Mouse (Mus musculus) kidney, embryonic 15.5 days (tissue): ENCODE results near the gene Arl14. TPM values are rescaled to one million over a fixed set of nuclear protein-coding genes. Genes with fewer than 3 reads are reported as not detected.

Experiments
- ATAC-seq: fragments of 200-750 bp; cut with Nextera tagmentation; replicated peaks from 2 replicates; pipeline ENCODE4 v1.8.0; 2017; ENCODE audit warnings: moderate TSS enrichment; ENCODE audit not compliant: low FRiP score
- H3K27ac ChIP-seq: fragments of 300-500 bp; sonication (generic); 2 replicates; pipeline ENCODE4 v1.5.1; 2015; ENCODE audit warnings: mild to moderate bottlenecking, inconsistent platforms
- H3K27me3 ChIP-seq: fragments of 300-500 bp; sonication (generic); 2 replicates; pipeline ENCODE4 v1.6.1; 2015; ENCODE audit warnings: inconsistent platforms
- H3K36me3 ChIP-seq: fragments of 300-500 bp; sonication (generic); 2 replicates; pipeline ENCODE4 v1.6.1; 2015; ENCODE audit warnings: inconsistent platforms
- H3K4me1 ChIP-seq: fragments of 300-500 bp; sonication (generic); 2 replicates; pipeline ENCODE4 v1.6.1; 2015; ENCODE audit warnings: inconsistent platforms
- H3K4me2 ChIP-seq: fragments of 300-500 bp; sonication (generic); 2 replicates; pipeline ENCODE4 v1.6.1; 2015; ENCODE audit warnings: moderate library complexity, mild to moderate bottlenecking, inconsistent platforms
- H3K4me3 ChIP-seq: fragments of 300-500 bp; sonication (generic); replicated peaks from 2 replicates; pipeline ENCODE4 v1.5.1; 2015; ENCODE audit warnings: mild to moderate bottlenecking, inconsistent platforms
- H3K9ac ChIP-seq: fragments of 300-500 bp; sonication (generic); 2 replicates; pipeline ENCODE4 v1.6.1; 2015; ENCODE audit warnings: mild to moderate bottlenecking, inconsistent platforms
- H3K9me3 ChIP-seq: fragments of 300-500 bp; sonication (generic); replicated peaks from 2 replicates; pipeline ENCODE4 v1.6.1; 2016; ENCODE audit warnings: inconsistent platforms
- WGBS: fragments of 180-500 bp; shearing (Covaris S2); methylation state at CpG from one replicate; pipeline ENCODE4 v1.1.7; 2015; ENCODE audit warnings: mixed read lengths; 5-methylcytosine and 5-hydroxymethylcytosine counted together
- polyA plus RNA-seq: library from polyadenylated mRNA; unstranded; fragments of >200 nt; fragmentation: Nextera tagmentation; extraction: Ambion mirVana; gene quantifications from 2 replicates; pipeline ENCODE4 v1.2.1, GENCODE M21; 2015

Arl14 gene
- polyA plus RNA-seq, 1 experiment from 2014 or later: 0.26 TPM

- Histone ChIP-seq H3K4me2 (no peak overlapping the region), H3K4me3 (no peak overlapping the region), H3K9ac (no peak overlapping the region), H3K36me3 (no peaks in the 10 kb centered on the region), H3K27ac (no peak overlapping the region), H3K9me3 (no peaks in the 10 kb centered on the region), H3K4me1 (peaks cover 8% of the 10 kb centered on the region), H3K27me3 (no peaks in the 10 kb centered on the region)
- peak; percentile 62; the same call in 1 of the 2 replicates for ATAC-seq
- 24% methylated on average over 8 of the region's 8 CpGs for WGBS
Measured at GRCm38 (mm10) chr3:69195251-69195650, 27.0 kb upstream of the Arl14 start.

GRCm38 (mm10) chr3:69198098-69198497, 24.1 kb upstream of the Arl14 start:
- no peak overlapping the region for H3K4me2 ChIP-seq
- H3K36me3 ChIP-seq: no peaks in the 10 kb centered on the region
- 57% methylated on average over 2 of the region's 2 CpGs for WGBS
- no peaks in the 10 kb centered on the region for H3K27me3 ChIP-seq
- H3K27ac ChIP-seq: no peak overlapping the region
- no peak overlapping the region for H3K9ac ChIP-seq
- H3K4me1 ChIP-seq: peaks cover 8% of the 10 kb centered on the region
- ATAC-seq: no peak
- no peaks in the 10 kb centered on the region for H3K9me3 ChIP-seq
- H3K4me3 ChIP-seq: no peak overlapping the region

DNA sequence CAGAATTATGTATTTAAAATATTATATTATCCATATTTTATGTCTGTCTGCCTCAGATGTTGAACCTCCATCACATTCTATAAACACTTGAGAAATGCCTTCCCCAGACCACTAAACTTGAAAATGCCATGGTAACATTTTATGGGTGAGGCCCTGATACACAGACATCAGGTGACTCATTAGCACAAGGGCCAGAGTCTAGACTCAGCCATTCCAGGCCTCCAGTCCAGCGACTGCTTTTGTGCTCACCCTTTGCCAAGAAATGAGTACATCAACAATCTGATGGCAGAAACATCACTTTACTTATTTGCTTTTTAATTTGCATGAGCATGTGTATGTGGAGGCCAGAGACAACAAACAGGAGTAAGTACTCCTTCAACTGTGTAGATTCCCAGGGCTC, 22.0 kb upstream of the Arl14 start:
- no peak overlapping the region for H3K9ac ChIP-seq
- 77% methylated on average over 1 of the region's 1 CpGs for WGBS
- no peak overlapping the region for H3K27ac ChIP-seq
- no peak overlapping the region for H3K4me3 ChIP-seq
- no peaks in the 10 kb centered on the region for H3K36me3 ChIP-seq
- no peak for ATAC-seq
- no peak overlapping the region for H3K4me2 ChIP-seq
- peaks cover 2% of the 10 kb centered on the region for H3K4me1 ChIP-seq
- no peaks in the 10 kb centered on the region for H3K27me3 ChIP-seq
- H3K9me3 ChIP-seq: no peaks in the 10 kb centered on the region

- no peak for ATAC-seq
- Histone ChIP-seq H3K9me3 (no peaks in the 10 kb centered on the region), H3K4me1 (peaks cover 8% of the 10 kb centered on the region), H3K27ac (no peak overlapping the region), H3K27me3 (no peaks in the 10 kb centered on the region), H3K9ac (no peak overlapping the region), H3K4me2 (no peak overlapping the region), H3K36me3 (no peaks in the 10 kb centered on the region), H3K4me3 (no peak overlapping the region)
- 70% methylated on average over 2 of the region's 2 CpGs for WGBS
Measured at GRCm38 (mm10) chr3:69201206-69201605, 21.0 kb upstream of the Arl14 start.

DNA sequence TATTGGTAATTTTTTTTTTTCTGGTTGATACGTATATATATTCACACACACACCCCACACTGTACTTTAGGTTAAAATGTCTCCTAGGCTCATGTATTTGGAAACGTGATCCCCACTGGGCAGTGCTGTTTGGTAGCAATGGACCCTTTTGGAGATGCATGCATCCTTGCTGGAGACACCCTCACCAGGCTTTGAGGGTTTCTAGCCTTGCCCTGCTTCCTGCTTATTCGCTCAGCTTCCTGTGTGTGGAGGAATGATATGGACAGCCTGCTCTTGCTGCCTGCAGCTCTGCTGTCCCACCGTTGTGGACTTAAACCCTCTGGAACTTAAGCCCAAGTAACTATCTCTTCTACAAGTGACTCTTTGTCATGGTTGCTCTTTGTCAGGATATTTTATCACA, 19.3 kb upstream of the Arl14 start:
- H3K9me3 ChIP-seq: no peaks in the 10 kb centered on the region
- no peaks in the 10 kb centered on the region for H3K27me3 ChIP-seq
- no peak overlapping the region for H3K4me2 ChIP-seq
- no peak overlapping the region for H3K27ac ChIP-seq
- ATAC-seq: no peak
- H3K36me3 ChIP-seq: no peaks in the 10 kb centered on the region
- WGBS: 77% methylated on average over 4 of the region's 4 CpGs
- H3K9ac ChIP-seq: no peak overlapping the region
- no peak overlapping the region for H3K4me3 ChIP-seq
- H3K4me1 ChIP-seq: peaks cover 8% of the 10 kb centered on the region

DNA sequence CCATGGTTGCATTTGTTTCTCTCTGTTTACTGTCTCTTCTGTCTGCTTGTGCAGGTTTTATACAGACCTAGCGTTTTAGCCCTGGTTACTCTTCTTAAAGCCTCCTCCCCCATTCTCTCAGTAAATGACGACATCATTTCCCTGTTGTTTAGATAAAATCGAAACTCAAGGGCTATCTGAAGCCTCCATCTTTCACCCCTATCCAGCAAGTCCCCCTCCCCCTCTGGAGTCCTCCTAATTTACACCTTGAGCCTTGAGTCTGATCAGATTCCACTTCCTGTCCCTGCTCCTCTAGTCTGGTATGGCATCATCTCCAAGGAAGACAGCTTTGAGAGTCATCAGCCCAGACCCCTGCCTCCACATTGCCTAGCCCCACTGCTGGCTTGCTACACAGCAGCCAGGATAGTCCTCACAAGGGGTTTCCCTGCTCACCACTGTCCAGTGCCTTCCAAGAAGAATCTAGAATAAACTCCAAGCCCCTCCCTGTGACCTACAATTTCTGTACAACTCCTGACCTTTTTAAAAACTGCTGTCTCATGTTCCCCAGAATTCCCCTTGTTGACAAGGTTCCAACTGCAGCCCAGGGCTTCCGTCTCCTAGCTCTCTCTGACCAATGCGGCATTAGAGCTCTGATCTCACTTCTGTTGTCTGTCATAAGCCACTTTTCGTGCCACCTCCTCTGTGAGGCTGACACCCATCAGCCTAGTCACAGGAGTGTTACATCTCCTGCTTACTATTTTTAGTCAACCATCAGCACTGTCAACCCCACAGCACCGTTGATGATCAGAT, 16.8 kb upstream of the Arl14 start:
- Histone ChIP-seq H3K27ac (no peak overlapping the region), H3K9me3 (no peaks in the 10 kb centered on the region), H3K4me3 (no peak overlapping the region), H3K27me3 (no peaks in the 10 kb centered on the region), H3K36me3 (no peaks in the 10 kb centered on the region), H3K4me2 (no peak overlapping the region), H3K9ac (no peak overlapping the region), H3K4me1 (peaks cover 8% of the 10 kb centered on the region)
- ATAC-seq: 0 out of 2 replicates have a peak, but pooled peaks have one; percentile 33
- WGBS: 36% methylated on average over 7 of the region's 7 CpGs

DNA sequence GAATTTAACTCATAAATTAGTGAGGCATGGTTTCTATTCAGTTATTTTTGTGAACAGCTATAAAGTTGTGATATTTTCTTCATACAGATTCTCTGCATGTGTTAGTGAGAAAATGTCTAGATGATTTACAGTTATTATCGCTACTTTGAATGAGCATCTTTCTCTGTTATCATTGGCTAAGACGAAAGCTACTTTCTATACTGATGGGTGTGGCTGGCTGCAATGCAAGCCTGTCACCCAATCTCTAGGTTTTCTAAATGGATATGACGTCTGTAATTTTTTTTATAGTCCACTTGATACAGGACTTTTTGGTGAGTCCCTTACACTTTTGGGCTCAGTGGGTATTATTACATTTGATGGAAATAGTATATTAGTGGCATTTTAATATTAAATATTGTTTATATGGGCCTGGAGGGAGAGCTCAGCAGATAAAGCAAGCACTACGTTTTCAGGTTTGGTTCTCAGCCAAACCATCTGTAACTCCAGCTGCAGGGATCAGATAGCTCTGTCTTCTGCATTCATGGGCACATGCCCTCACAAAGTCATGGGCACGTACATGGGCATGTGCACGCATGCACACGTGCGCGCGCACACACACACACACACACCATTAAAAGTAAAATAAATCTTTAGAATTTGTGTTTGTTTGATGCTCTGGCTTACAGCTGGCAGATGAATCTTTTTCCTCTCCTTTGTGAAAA, 15.9 kb upstream of the Arl14 start:
- Histone ChIP-seq H3K9ac (no peak overlapping the region), H3K36me3 (no peaks in the 10 kb centered on the region), H3K4me3 (no peak overlapping the region), H3K4me2 (no peak overlapping the region), H3K4me1 (peaks cover 8% of the 10 kb centered on the region), H3K27me3 (no peaks in the 10 kb centered on the region), H3K9me3 (no peaks in the 10 kb centered on the region), H3K27ac (no peak overlapping the region)
- no peak for ATAC-seq
- 76% methylated on average over 10 of the region's 10 CpGs for WGBS

- ATAC-seq: no peak
- Histone ChIP-seq H3K36me3 (no peaks in the 10 kb centered on the region), H3K9me3 (no peaks in the 10 kb centered on the region), H3K4me2 (no peak overlapping the region), H3K27me3 (no peaks in the 10 kb centered on the region), H3K27ac (no peak overlapping the region), H3K4me1 (peaks cover 8% of the 10 kb centered on the region), H3K9ac (no peak overlapping the region), H3K4me3 (no peak overlapping the region)
- WGBS: 61% methylated on average over 12 of the region's 12 CpGs
Measured at GRCm38 (mm10) chr3:69208441-69209309, 13.5 kb upstream of the Arl14 start.

DNA sequence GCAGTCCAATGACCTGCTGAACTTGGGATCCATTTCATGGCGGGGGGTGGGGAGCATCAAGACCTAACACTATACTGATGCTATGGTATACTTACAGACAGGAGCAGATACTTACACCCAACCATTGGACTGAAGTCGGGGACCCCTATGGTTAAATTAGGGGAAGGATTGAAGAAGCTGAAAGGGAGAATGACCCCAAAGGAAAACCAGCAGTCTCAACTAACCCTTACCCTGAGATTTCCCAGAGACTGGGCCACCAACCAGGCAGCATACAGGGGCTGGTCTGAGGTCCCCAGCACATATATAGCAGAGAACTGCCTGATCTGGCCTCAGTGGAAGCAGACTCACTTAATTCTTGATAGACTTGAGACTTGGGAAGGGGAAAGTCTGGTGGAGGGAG, 10.0 kb upstream of the Arl14 start:
- no peak overlapping the region for H3K4me3 ChIP-seq
- no peaks in the 10 kb centered on the region for H3K4me1 ChIP-seq
- no peaks in the 10 kb centered on the region for H3K36me3 ChIP-seq
- ATAC-seq: no peak
- no peak overlapping the region for H3K9ac ChIP-seq
- WGBS: 83% methylated on average over 2 of the region's 2 CpGs
- no peaks in the 10 kb centered on the region for H3K9me3 ChIP-seq
- no peaks in the 10 kb centered on the region for H3K27me3 ChIP-seq
- H3K4me2 ChIP-seq: no peak overlapping the region
- H3K27ac ChIP-seq: no peak overlapping the region

GRCm38 (mm10) chr3:69213465-69213864, 8.8 kb upstream of the Arl14 start:
- no peaks in the 10 kb centered on the region for H3K9me3 ChIP-seq
- no peak overlapping the region for H3K4me2 ChIP-seq
- WGBS: 84% methylated on average over 5 of the region's 5 CpGs
- H3K4me1 ChIP-seq: no peaks in the 10 kb centered on the region
- no peaks in the 10 kb centered on the region for H3K36me3 ChIP-seq
- H3K4me3 ChIP-seq: no peak overlapping the region
- no peaks in the 10 kb centered on the region for H3K27me3 ChIP-seq
- ATAC-seq: no peak
- no peak overlapping the region for H3K9ac ChIP-seq
- H3K27ac ChIP-seq: no peak overlapping the region

DNA sequence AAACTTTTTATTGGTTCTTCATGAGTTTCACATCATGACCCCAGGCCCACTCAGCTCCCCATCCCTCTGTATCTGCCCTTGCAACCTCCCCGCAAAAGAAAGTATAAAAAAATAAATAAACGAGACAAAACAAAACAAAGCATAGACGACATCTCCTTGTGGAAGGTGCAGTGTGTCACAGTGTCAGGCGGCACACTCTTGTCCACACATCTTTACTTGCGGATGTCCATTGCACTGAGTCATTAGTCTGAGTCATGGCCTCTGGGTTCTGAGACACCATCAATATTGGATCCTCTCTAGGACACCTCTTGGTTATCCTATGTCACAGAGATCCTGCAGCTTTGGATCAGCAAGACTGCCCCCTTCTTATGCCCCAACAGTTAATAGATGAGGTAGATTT, 7.7 kb upstream of the Arl14 start:
- Histone ChIP-seq H3K4me2 (no peak overlapping the region), H3K4me3 (no peak overlapping the region), H3K9me3 (no peaks in the 10 kb centered on the region), H3K36me3 (no peaks in the 10 kb centered on the region), H3K27ac (no peak overlapping the region), H3K9ac (no peak overlapping the region), H3K27me3 (no peaks in the 10 kb centered on the region), H3K4me1 (no peaks in the 10 kb centered on the region)
- WGBS: 80% methylated on average over 5 of the region's 5 CpGs
- ATAC-seq: no peak

GRCm38 (mm10) chr3:69222502-69222900, 282 bp downstream of the Arl14 start:
- Histone ChIP-seq H3K4me3 (no peak overlapping the region), H3K9ac (no peak overlapping the region), H3K36me3 (no peaks in the 10 kb centered on the region), H3K4me1 (no peaks in the 10 kb centered on the region), H3K9me3 (no peaks in the 10 kb centered on the region), H3K27ac (no peak overlapping the region), H3K27me3 (no peaks in the 10 kb centered on the region), H3K4me2 (no peak overlapping the region)
- no peak for ATAC-seq
- WGBS: 84% methylated on average over 14 of the region's 14 CpGs
